Mouse (Mus musculus): ENCODE data around the gene Arl8b.

Gene Arl8b

DNA sequence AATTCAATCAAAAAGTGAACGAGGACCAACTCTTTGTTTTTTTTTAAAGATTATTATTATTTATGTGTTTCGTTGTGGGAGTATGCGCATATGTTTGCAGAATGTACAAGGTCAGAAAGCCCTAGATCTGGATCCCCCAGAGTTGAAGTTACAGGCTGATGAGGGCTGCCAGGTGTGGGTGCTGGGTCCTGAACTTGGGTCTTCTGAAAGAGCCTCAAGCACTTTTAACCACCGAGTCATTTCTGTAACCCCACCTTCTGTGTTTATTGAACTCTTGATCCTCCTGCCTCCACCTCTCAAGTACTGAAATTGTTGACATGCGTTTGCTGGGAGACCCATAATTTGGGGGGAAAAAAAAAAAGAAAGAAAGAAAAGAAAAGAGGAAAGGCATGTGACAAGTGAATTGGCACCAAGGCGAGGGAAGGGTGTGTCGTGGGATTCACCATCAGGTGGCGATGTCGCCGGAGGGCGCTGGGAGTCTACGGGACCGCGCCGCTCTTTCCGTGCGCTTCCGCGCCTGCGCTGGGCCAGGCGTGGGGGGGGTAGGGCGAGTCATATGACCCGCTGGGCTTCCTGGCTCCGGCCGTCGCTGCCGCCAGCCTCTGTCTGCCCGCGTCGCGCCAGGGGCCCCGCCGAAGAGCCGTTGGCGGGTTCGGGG lies at the start of gene Arl8b:
Gene Arl8b, plus strand, starts transcription at position 574 of the 658 bp plus-strand sequence.
- peak; percentile 98 for DNase-seq (ENCODE audit: low read depth, low spot score)

DNA sequence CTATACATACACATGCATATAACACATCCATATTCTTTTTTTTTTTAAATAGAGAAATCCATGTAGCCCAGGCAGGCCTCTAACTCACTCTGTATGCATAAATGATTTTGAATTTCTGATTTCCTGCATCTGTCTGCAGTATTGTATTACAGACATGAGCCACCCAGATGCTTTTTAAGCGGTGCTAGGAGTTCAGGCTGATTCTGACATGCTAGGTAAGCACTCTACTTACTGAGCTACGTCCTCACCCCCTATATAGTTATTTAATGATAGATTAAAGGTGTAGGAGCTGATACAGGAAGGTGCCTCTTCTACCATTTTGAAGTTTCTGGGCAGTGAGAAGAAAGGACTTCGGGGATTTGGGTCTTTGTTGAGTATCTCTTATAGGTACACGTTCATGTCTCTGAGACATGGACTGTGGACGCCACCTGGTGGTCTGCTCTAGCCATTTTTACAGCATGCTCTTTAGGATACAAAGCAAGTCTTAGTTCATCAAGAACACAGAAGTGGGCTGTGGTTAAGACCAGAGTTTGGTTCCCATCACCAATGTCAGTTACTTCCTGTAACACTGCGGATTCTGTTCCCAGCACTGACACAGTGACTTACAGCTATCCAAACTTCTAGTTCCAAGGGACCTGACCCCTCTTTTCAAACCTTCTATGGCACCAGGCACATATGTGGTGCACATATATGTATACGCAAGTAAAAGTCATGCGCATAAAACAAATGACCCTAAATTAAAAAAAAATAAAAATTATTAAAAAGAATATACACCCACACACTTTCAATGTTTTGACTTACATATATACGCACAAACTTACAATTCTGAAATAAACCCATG lies 46.8 kb upstream of the Arl8b start:
- peak; percentile 92 for DNase-seq (ENCODE audit: low read depth, low spot score)

- DNase-seq (ENCODE audit: low read depth, low spot score) = peak; percentile 87
Observed at GRCm38 (mm10) chr6:108738463-108739203, 44.3 kb upstream of the Arl8b start.

DNA sequence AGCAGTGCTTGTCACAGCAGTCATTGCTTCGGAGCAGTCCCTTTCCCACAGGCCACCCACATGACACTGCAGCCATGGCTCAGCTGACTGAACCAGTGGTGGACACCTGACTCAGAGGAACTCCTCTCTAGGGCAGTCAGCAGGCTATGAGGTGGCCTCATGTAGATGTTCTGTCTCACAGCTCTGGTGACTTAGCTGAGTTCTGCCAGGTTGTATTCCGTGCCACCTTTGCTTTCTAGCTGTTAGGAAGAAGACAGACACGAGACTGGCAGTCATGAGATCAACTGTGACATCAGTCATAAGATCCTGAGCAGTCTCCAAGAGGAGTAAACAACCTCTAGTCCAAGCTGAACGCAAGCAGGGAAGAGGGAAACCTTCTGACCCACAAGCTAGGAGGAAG lies 42.3 kb upstream of the Arl8b start:
- DNase-seq (ENCODE audit: low read depth, low spot score) = no peak

DNA sequence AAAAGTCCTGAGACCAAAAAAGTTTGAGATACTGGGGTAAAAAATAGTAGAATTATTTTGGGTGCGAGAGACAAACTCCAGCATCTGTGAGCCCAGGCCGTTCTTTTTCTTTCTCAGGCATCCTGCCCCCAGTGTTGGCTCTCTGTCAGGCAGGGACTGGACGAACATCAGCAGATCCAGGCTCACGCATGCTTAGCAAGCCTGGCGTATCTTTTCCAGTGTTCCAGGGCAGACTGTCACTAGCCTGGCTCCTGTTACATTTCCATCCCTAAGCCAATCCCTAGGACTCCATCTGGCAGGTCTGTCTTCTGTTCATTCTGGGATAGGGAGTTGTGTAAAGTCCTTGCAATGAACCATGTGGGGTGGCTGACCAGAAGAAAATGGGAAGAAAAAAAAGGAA lies 39.2 kb upstream of the Arl8b start:
- peak; percentile 74 for DNase-seq (ENCODE audit: low read depth, low spot score)

- no peak for DNase-seq (ENCODE audit: low read depth, low spot score)
Observed at GRCm38 (mm10) chr6:108751324-108751723, 31.6 kb upstream of the Arl8b start.

DNA sequence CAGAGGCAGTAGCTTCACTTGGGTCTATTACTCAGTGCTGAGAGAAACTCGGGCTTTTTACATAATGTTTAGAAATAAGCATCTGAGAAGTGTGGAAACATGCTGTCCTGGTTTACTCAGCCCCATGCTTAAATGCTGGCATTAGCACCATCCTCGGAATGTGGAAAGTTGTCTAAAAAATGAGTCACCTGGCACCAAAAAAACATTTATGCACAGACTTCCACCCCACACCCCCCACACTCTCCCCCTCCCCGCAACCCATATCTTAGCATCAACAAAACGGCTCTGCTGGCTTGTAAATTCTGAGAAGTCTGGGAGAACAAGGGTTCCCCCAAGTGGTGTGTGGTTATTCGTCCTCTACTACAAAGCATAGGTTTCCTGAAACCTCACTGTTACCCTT lies 30.5 kb upstream of the Arl8b start:
- DNase-seq (ENCODE audit: low read depth, low spot score) = peak; percentile 84

GRCm38 (mm10) chr6:108753536-108753935 lies 29.4 kb upstream of the Arl8b start:
- DNase-seq (ENCODE audit: low read depth, low spot score) = no peak

DNA sequence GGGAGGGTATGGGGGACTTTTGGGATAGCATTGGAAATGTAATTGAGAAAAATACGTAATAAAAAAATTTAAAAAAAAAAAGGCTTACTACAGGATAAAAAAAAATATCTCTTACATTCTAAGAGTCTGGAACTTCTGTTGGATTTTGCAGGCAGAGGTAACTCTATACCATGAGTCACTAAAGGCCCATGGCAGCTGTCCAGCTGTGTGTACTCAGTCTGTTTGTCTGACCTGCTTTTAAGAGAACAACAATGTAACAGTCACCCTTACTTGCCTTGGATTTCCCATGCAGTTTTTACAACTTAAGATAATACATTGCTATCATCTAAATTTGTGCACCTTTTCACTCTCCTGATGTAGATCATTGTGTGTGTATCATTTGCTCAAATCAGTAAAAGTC lies 28.5 kb upstream of the Arl8b start:
- no peak for DNase-seq (ENCODE audit: low read depth, low spot score)

- no peak for DNase-seq (ENCODE audit: low read depth, low spot score)
Observed at GRCm38 (mm10) chr6:108755936-108756335, 27.0 kb upstream of the Arl8b start.

DNA sequence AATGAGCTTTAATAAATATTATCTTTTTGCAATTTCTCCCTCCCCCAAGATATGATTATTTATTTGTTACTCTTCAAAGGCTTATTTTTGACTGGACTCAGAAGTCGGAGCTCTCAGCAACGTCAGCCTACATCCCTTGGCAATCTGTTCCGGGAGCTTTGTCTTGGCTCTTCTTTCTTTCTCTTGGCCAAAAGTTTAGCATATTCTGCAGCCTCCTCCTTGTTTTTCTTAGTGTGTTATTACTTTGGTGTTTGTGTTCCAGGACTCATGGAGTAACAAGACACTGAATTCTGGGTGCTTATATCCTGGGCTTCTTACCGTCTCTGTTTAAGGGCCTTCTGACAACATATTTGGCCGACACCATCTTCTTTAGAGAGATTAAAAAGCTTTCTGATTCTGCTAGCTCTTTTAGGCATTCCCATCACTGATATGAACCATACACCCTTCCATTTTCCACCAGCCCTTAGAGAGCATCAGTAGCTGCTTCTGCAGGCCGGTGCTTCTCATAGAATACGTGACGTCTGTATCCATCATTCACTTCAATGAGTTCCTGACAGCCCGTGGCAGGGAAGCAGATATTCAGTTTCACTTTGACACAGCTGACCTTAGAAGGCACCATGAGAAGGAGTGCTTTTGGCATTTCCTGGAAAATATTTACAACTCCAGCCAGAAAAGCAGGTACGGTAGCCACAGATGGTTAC lies 23.8 kb upstream of the Arl8b start:
- DNase-seq (ENCODE audit: low read depth, low spot score) = peak; percentile 36

DNA sequence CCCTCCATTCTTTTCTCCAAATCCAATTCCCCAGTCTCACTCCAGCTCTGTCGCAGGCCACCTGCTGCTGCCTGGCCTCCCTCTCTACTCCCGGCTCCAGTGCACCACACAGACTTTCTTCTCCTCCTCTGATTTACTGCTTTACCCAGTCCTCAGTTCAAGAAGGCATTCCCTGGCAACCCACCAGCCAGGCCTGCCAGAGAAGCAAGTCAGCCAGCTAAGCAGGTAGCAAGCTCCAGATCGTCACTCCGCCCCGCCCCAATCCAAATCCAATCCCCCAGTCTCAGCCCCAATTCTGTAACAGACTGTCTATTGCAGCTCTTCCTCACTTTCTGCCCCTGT lies 23.2 kb upstream of the Arl8b start:
- DNase-seq (ENCODE audit: low read depth, low spot score) = peak; percentile 30

GRCm38 (mm10) chr6:108770880-108771279 lies 12.0 kb upstream of the Arl8b start:
- no peak for DNase-seq (ENCODE audit: low read depth, low spot score)

- DNase-seq (ENCODE audit: low read depth, low spot score) = peak; percentile 92
Observed at GRCm38 (mm10) chr6:108772913-108773312, 10.0 kb upstream of the Arl8b start.

- no peak for DNase-seq (ENCODE audit: low read depth, low spot score)
Observed at GRCm38 (mm10) chr6:108773480-108773879, 9.4 kb upstream of the Arl8b start.

GRCm38 (mm10) chr6:108776274-108776673 lies 6.6 kb upstream of the Arl8b start:
- DNase-seq (ENCODE audit: low read depth, low spot score) = no peak

GRCm38 (mm10) chr6:108777560-108778287 lies 5.2 kb upstream of the Arl8b start:
- no peak for DNase-seq (ENCODE audit: low read depth, low spot score)

DNA sequence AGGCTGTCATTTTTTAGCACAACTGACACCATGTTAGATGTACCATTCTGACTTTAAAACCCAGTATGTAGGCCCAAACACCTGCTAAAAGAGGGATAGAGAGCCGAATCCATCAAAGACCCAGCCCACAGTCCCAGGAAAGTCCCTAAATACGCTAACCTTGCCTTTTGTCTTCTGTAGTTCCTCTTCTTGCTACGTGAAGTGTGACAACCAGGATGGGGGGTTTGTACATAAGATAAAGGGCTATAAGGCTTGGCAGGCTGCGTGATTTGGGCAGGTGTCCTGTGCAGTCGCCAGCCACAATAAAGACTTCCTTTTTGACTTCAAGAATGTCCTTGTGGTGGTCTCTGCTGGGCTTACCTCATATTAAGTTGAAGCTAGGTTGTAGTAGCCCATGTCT lies 4.5 kb upstream of the Arl8b start:
- DNase-seq (ENCODE audit: low read depth, low spot score) = no peak

- DNase-seq (ENCODE audit: low read depth, low spot score) = no peak
Observed at GRCm38 (mm10) chr6:108781865-108782264, 1.0 kb upstream of the Arl8b start.

- DNase-seq (ENCODE audit: low read depth, low spot score) = peak; percentile 63
Observed at GRCm38 (mm10) chr6:108783184-108783881, 434 bp downstream of the Arl8b start.

DNA sequence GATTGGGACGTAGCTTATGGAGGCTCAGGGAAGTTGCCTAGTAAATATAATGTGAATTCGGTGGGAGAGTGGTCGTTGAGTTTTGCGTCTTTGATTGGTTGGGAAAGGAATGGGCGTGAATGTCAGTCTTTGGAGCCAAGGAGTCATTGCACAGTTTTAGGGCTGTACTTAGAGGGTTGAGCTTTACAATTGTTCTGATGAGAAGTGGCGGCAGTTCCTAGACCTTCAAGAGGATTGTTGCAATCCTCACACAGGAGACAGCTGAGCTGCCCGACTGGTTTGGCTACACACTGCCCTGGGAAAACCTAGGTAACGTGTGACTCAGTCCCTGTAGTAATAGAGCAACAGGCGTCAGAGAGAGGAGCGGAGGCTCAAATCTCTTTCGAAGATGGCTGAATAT lies 1.2 kb downstream of the Arl8b start:
- DNase-seq (ENCODE audit: low read depth, low spot score) = no peak
